Mouse (Mus musculus) limb, embryonic 10.5 days (tissue): ENCODE results near the gene Iqsec1. TPM values are rescaled to one million over a fixed set of nuclear protein-coding genes. Genes with fewer than 3 reads are reported as not detected.

ENCODE experiments used
- DNase-seq: peaks from one replicate; pipeline ENCODE4 v3.0.0-alpha.2; 2017; ENCODE audit warnings: low spot score
- H3K27ac ChIP-seq: fragments of 300-500 bp; sonication (generic); 2 replicates; pipeline ENCODE4 v1.5.1; 2016; ENCODE audit warnings: mild to moderate bottlenecking
- H3K27me3 ChIP-seq: fragments of 300-500 bp; sonication (generic); 2 replicates; pipeline ENCODE4 v1.6.1; 2016; ENCODE audit warnings: low read depth, mild to moderate bottlenecking; ENCODE audit not compliant: poor library complexity, severe bottlenecking
- H3K36me3 ChIP-seq: fragments of 300-500 bp; sonication (generic); 2 replicates; pipeline ENCODE4 v1.6.1; 2016; ENCODE audit warnings: mild to moderate bottlenecking, moderate library complexity
- H3K4me1 ChIP-seq: fragments of 300-500 bp; sonication (generic); 2 replicates; pipeline ENCODE4 v1.6.1; 2016
- H3K4me3 ChIP-seq: fragments of 300-500 bp; sonication (generic); 2 replicates; pipeline ENCODE4 v1.5.1; 2016; ENCODE audit warnings: mild to moderate bottlenecking, moderate library complexity
- H3K9me3 ChIP-seq: fragments of 300-500 bp; sonication (generic); replicated peaks from 2 replicates; pipeline ENCODE4 v1.6.1; 2016; ENCODE audit warnings: mild to moderate bottlenecking
- WGBS: fragments of 180-500 bp; shearing (Covaris S2); methylation state at CpG from one replicate; pipeline ENCODE4 v1.1.7; 2016; 5-methylcytosine and 5-hydroxymethylcytosine counted together
- microRNA-seq: library from miRNA; unstranded; fragments of <30 nt; microRNA quantifications from one replicate; pipeline ENCODE4, GENCODE M21; 2017
- polyA plus RNA-seq: library from polyadenylated mRNA; unstranded; fragments of >200 nt; fragmentation: Nextera tagmentation; extraction: Ambion mirVana; gene quantifications from 2 replicates; pipeline ENCODE4 v1.2.1, GENCODE M21; 2016

Iqsec1 gene
- polyA plus RNA-seq, 1 experiment from 2014 or later = 6.7 TPM

GRCm38 (mm10) chr6:90610248-90610647 is 378.2 kb downstream of the Iqsec1 start:
- Histone ChIP-seq H3K36me3 (no peaks in the 10 kb centered on the region), H3K27me3 (peaks cover 12% of the 10 kb centered on the region), H3K4me1 (peaks cover 20% of the 10 kb centered on the region), H3K27ac (no peak overlapping the region), H3K4me3 (no peak overlapping the region), H3K9me3 (no peaks in the 10 kb centered on the region)
- 89% methylated on average over 5 of the region's 5 CpGs for WGBS
- DNase-seq = no peak

GRCm38 (mm10) chr6:90608186-90608585 is 380.3 kb downstream of the Iqsec1 start:
- Histone ChIP-seq H3K27ac (no peak overlapping the region), H3K4me1 (peaks cover 19% of the 10 kb centered on the region), H3K4me3 (no peak overlapping the region), H3K36me3 (no peaks in the 10 kb centered on the region), H3K9me3 (no peaks in the 10 kb centered on the region), H3K27me3 (peaks cover 12% of the 10 kb centered on the region)
- WGBS = 70% methylated on average over 6 of the region's 6 CpGs
- no peak for DNase-seq

- peaks cover 19% of the 10 kb centered on the region for H3K4me1 ChIP-seq
- no peak overlapping the region for H3K4me3 ChIP-seq
- DNase-seq = peak; percentile 82
- WGBS = 18% methylated on average over 5 of the region's 5 CpGs
- H3K9me3 ChIP-seq = no peaks in the 10 kb centered on the region
- H3K27ac ChIP-seq = no peak overlapping the region
- peaks cover 15% of the 10 kb centered on the region for H3K27me3 ChIP-seq
- no peaks in the 10 kb centered on the region for H3K36me3 ChIP-seq
Observed at GRCm38 (mm10) chr6:90607196-90607595, 381.3 kb downstream of the Iqsec1 start.

- WGBS = 27% methylated on average over 7 of the region's 7 CpGs
- H3K9me3 ChIP-seq = no peaks in the 10 kb centered on the region
Observed at GRCm38 (mm10) chr6:90606538-90606937, 381.9 kb downstream of the Iqsec1 start.

More at GRCm38 (mm10) chr6:90606538-90606937, 381.9 kb downstream of the Iqsec1 start:
- Histone ChIP-seq H3K27ac (no peak overlapping the region), H3K4me1 (peaks cover 22% of the 10 kb centered on the region), H3K4me3 (no peak overlapping the region), H3K36me3 (no peaks in the 10 kb centered on the region), H3K27me3 (peaks cover 15% of the 10 kb centered on the region)
- peak; percentile 82 for DNase-seq

Small RNAs within 50 kb of the gene (microRNA-seq; reads per million reads assigned to microRNA genes)
- not detected for gene Gm24816

Other genes with a start within 250 kb of the Iqsec1 start
- 7.2 and 10.7 TPM in 2 replicates for gene Nup210, start 128.1 kb upstream of the Iqsec1 start, polyA plus RNA-seq
- 10.0 and 12.8 TPM in 2 replicates for gene Hdac11, start 168.0 kb upstream of the Iqsec1 start, polyA plus RNA-seq
- gene Fbln2, start 223.8 kb upstream of the Iqsec1 start, polyA plus RNA-seq = 61.9 and 101 TPM in 2 replicates